Mouse (Mus musculus): ENCODE measurements at regions not wholly inside any gene's neighbourhood (a gene's known extent, or its start where the extent isn't known, plus 50 kb on each side); places are given as distances from the start of the nearest gene placed in this dataset.

DNA sequence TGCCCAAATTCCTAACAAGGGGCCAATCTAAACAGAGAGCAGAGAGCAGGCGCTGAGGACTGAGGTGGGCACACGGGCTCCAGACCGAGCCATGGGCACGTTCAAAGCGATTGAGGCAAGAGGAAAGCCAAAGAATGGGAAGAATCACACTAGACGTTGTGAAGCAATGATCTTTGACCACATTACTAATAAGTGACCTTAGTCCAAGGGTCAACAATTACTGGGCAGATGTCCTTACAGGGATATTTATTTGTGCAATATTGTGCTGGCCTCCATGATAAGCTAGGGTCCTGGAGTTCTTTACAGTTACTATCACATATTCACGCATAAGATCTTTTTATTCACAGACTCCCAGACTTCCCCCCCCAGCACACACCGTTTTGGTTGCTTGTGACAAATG lies 400.9 kb upstream of the Jarid2 start:
- WGBS = 73% methylated on average over 8 of the region's 8 CpGs
- H3K27me3 ChIP-seq (ENCODE audit: control insufficient read depth, insufficient read depth, low read length) = no peaks in the 10 kb centered on the region
- peaks cover 5% of the 10 kb centered on the region for H3K4me1 ChIP-seq (ENCODE audit: control insufficient read depth, insufficient read depth, insufficient read length, low read length)
- H3K4me3 ChIP-seq (ENCODE audit: low read depth, low read length) = no peak overlapping the region
- H3K36me3 ChIP-seq (ENCODE audit: control insufficient read depth, insufficient read depth, low read length) = no peaks in the 10 kb centered on the region
- H3K27ac ChIP-seq (ENCODE audit: insufficient read depth, low read depth, low read length) = no peak overlapping the region
- TF ChIP-seq POLR2A (IDR thresholded peaks at IDR 0.05; ENCODE audit: low read depth, low read length) = no peak
- TF ChIP-seq CTCF (IDR thresholded peaks at IDR 0.05; ENCODE audit: extremely low read depth, insufficient read length, insufficient replicate concordance, low read depth, low read length) = no peak

GRCm38 (mm10) chr13:44329161-44329560 lies 400.1 kb upstream of the Jarid2 start:
- Histone ChIP-seq H3K4me3 (ENCODE audit: low read depth, low read length) (no peak overlapping the region), H3K27me3 (ENCODE audit: control insufficient read depth, insufficient read depth, low read length) (no peaks in the 10 kb centered on the region), H3K27ac (ENCODE audit: insufficient read depth, low read depth, low read length) (no peak overlapping the region), H3K36me3 (ENCODE audit: control insufficient read depth, insufficient read depth, low read length) (no peaks in the 10 kb centered on the region), H3K4me1 (ENCODE audit: control insufficient read depth, insufficient read depth, insufficient read length, low read length) (peaks cover 5% of the 10 kb centered on the region)
- WGBS = 75% methylated on average over 4 of the region's 4 CpGs
- TF ChIP-seq POLR2A (IDR thresholded peaks at IDR 0.05; ENCODE audit: low read depth, low read length) (no peak), CTCF (IDR thresholded peaks at IDR 0.05; ENCODE audit: extremely low read depth, insufficient read length, insufficient replicate concordance, low read depth, low read length) (no peak)

GRCm38 (mm10) chr13:44329701-44330100 lies 399.6 kb upstream of the Jarid2 start:
- Histone ChIP-seq H3K27ac (ENCODE audit: insufficient read depth, low read depth, low read length) (no peak overlapping the region), H3K27me3 (ENCODE audit: control insufficient read depth, insufficient read depth, low read length) (no peaks in the 10 kb centered on the region), H3K4me1 (ENCODE audit: control insufficient read depth, insufficient read depth, insufficient read length, low read length) (peaks cover 5% of the 10 kb centered on the region), H3K36me3 (ENCODE audit: control insufficient read depth, insufficient read depth, low read length) (no peaks in the 10 kb centered on the region), H3K4me3 (ENCODE audit: low read depth, low read length) (no peak overlapping the region)
- 80% methylated on average over 10 of the region's 10 CpGs for WGBS
- TF ChIP-seq CTCF (IDR thresholded peaks at IDR 0.05; ENCODE audit: extremely low read depth, insufficient read length, insufficient replicate concordance, low read depth, low read length) = no peak
- no peak for TF ChIP-seq POLR2A (IDR thresholded peaks at IDR 0.05; ENCODE audit: low read depth, low read length)

DNA sequence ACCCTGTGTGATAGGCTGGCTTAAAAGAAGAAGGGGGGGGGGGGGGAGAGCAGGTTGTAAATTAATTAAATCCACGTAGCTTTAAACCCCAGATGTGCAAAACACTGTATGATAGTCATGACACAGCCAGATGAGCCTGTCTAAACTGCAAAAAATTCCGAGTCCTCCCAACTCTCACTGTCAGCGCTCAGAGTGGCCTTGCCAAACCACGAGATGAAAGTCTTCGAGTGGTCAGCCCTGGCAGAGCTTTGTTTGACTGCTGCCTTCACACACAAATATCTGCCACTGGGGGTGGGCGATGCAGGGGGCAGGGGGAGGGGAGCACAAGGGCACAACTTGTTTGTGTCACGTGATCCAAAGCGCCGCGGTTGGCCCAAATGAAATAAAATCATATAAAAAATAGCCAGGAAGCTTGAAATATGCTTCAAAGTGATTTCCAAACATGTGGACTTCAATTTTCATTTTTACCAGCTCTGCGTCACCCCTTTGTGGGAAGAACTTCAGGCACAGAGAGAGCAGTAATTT lies 396.5 kb upstream of the Jarid2 start:
- Histone ChIP-seq H3K36me3 (ENCODE audit: control insufficient read depth, insufficient read depth, low read length) (no peaks in the 10 kb centered on the region), H3K27ac (ENCODE audit: insufficient read depth, low read depth, low read length) (no peak overlapping the region), H3K4me1 (ENCODE audit: control insufficient read depth, insufficient read depth, insufficient read length, low read length) (peaks cover 5% of the 10 kb centered on the region), H3K4me3 (ENCODE audit: low read depth, low read length) (no peak overlapping the region), H3K27me3 (ENCODE audit: control insufficient read depth, insufficient read depth, low read length) (no peaks in the 10 kb centered on the region)
- WGBS = 79% methylated on average over 11 of the region's 11 CpGs
- TF ChIP-seq CTCF (IDR thresholded peaks at IDR 0.05; ENCODE audit: extremely low read depth, insufficient read length, insufficient replicate concordance, low read depth, low read length) (no peak), POLR2A (IDR thresholded peaks at IDR 0.05; ENCODE audit: low read depth, low read length) (no peak)

- Histone ChIP-seq H3K4me3 (ENCODE audit: low read depth, low read length) (no peak overlapping the region), H3K4me1 (ENCODE audit: control insufficient read depth, insufficient read depth, insufficient read length, low read length) (no peaks in the 10 kb centered on the region), H3K27me3 (ENCODE audit: control insufficient read depth, insufficient read depth, low read length) (no peaks in the 10 kb centered on the region), H3K36me3 (ENCODE audit: control insufficient read depth, insufficient read depth, low read length) (no peaks in the 10 kb centered on the region), H3K27ac (ENCODE audit: insufficient read depth, low read depth, low read length) (no peak overlapping the region)
- WGBS = 43% methylated on average over 6 of the region's 6 CpGs
- no peak for TF ChIP-seq CTCF (IDR thresholded peaks at IDR 0.05; ENCODE audit: extremely low read depth, insufficient read length, insufficient replicate concordance, low read depth, low read length)
- no peak for TF ChIP-seq POLR2A (IDR thresholded peaks at IDR 0.05; ENCODE audit: low read depth, low read length)
Measured at GRCm38 (mm10) chr13:44339061-44339741, 390.1 kb upstream of the Jarid2 start.

DNA sequence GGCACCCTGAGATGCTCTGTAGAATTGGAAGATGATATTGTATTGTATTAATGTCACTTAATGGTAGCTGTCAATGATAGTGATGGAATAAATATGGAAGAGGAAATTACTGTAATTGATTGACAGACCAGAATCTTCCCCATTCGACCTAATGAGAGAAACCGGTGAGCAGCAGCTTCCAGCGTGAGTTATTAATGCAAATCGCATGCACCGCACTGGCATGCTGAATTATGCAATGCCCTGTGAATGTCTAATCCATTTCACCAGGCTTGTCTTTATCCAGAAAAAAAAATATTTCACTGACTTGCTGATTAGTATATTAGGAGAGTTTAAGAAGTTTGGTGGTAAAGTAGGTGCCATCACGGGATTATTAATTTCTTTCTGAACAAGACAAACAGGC lies 384.2 kb upstream of the Jarid2 start:
- Histone ChIP-seq H3K4me1 (ENCODE audit: control insufficient read depth, insufficient read depth, insufficient read length, low read length) (no peaks in the 10 kb centered on the region), H3K4me3 (ENCODE audit: low read depth, low read length) (no peak overlapping the region), H3K27ac (ENCODE audit: insufficient read depth, low read depth, low read length) (no peak overlapping the region), H3K27me3 (ENCODE audit: control insufficient read depth, insufficient read depth, low read length) (no peaks in the 10 kb centered on the region), H3K36me3 (ENCODE audit: control insufficient read depth, insufficient read depth, low read length) (no peaks in the 10 kb centered on the region)
- TF ChIP-seq CTCF (IDR thresholded peaks at IDR 0.05; ENCODE audit: extremely low read depth, insufficient read length, insufficient replicate concordance, low read depth, low read length) (no peak), POLR2A (IDR thresholded peaks at IDR 0.05; ENCODE audit: low read depth, low read length) (no peak)
- WGBS = 87% methylated on average over 6 of the region's 6 CpGs

- no peaks in the 10 kb centered on the region for H3K36me3 ChIP-seq (ENCODE audit: control insufficient read depth, insufficient read depth, low read length)
- no peaks in the 10 kb centered on the region for H3K27me3 ChIP-seq (ENCODE audit: control insufficient read depth, insufficient read depth, low read length)
- H3K27ac ChIP-seq (ENCODE audit: insufficient read depth, low read depth, low read length) = no peak overlapping the region
- H3K4me1 ChIP-seq (ENCODE audit: control insufficient read depth, insufficient read depth, insufficient read length, low read length) = no peaks in the 10 kb centered on the region
- no peak overlapping the region for H3K4me3 ChIP-seq (ENCODE audit: low read depth, low read length)
- WGBS = 70% methylated on average over 4 of the region's 4 CpGs
- TF ChIP-seq CTCF (IDR thresholded peaks at IDR 0.05; ENCODE audit: extremely low read depth, insufficient read length, insufficient replicate concordance, low read depth, low read length) (no peak), POLR2A (IDR thresholded peaks at IDR 0.05; ENCODE audit: low read depth, low read length) (no peak)
Measured at GRCm38 (mm10) chr13:44346636-44347035, 382.6 kb upstream of the Jarid2 start.

Data from small intestine, adult 2 months (tissue).